ENCODE assay signal across 9 mouse cellular contexts in genomic region chr16:56885824-56886615, GRCm38 (mm10). TPM values are rescaled to one million over a fixed set of nuclear protein-coding genes. Genes with fewer than 3 reads are reported as not detected.
DNase-seq lines count a peak whose midpoint lies in the region; ATAC-seq and TF ChIP-seq lines count a peak whose summit lies in the region.
"Had no signal": no experiment of that assay in that cellular context is flagged by ENCODE, and none has a peak within 500 bp of the region (broad histone marks: within the 10 kb centered on the region; RNA-seq: fewer than 3 reads in every experiment).

Gene Tmem45a, minus strand, starts transcription at chr16:56886166.

- no peak for TF ChIP-seq POLR2A in cortical plate, adult 2 months (IDR thresholded peaks at IDR 0.05; ENCODE audit: extremely low read depth, insufficient read depth, low read length)

- no peaks in the 10 kb centered on the region for H3K4me1 ChIP-seq in cortical plate, adult 2 months (ENCODE audit: control insufficient read depth, insufficient read depth, low read length)
- H3K4me1 ChIP-seq in hindbrain, postnatal 0 days (ENCODE audit: insufficient read depth, low read length) = no peaks in the 10 kb centered on the region

- H3K36me3 ChIP-seq in hindbrain, postnatal 0 days (ENCODE audit: insufficient read depth, low read length) = no peaks in the 10 kb centered on the region

- no peak for TF ChIP-seq CTCF in cortical plate, adult 2 months (IDR thresholded peaks at IDR 0.05; ENCODE audit: extremely low read depth, insufficient read depth, low read length)
- TF ChIP-seq CTCF in hindbrain, postnatal 0 days (IDR thresholded peaks at IDR 0.05; ENCODE audit: low read depth) = no peak

- peak within 1 kb of the TSS; percentile 15 for H3K9ac ChIP-seq in hindbrain, postnatal 0 days (replicated peaks; ENCODE audit: low read length)

- no peaks in the 10 kb centered on the region for H3K9me3 ChIP-seq in hindbrain, postnatal 0 days (ENCODE audit: low read length)

- DNase-seq in adrenal gland, adult 2 months = peak; percentile 91
- peak; percentile 89 for DNase-seq in gastrocnemius, postnatal 10 days
- peak; percentile 85 for DNase-seq in hindbrain, postnatal 0 days (ENCODE audit: low spot score)
- DNase-seq in layer of hippocampus, postnatal 36 days = peak; percentile 56 to 71
- DNase-seq in lung, postnatal 10 days = peak; percentile 94
- peak; percentile 76 to 81 for DNase-seq in right cerebral cortex, adult 2 months (ENCODE audit: low spot score in 2 of 2)
- DNase-seq in yolk sac, embryonic 10.5 days (ENCODE audit: low spot score) = peak; percentile 83

- H3K4me2 ChIP-seq in hindbrain, postnatal 0 days (ENCODE audit: low read depth, low read length) = peak within 1 kb of the TSS; percentile 82

- WGBS in hindbrain, postnatal 0 days = 4% methylated on average over 25 of the region's 25 CpGs

- no peak within 1 kb of the TSS for H3K27ac ChIP-seq in cortical plate, adult 2 months (ENCODE audit: insufficient read depth, low read length)
- H3K27ac ChIP-seq in hindbrain, postnatal 0 days = no peak within 1 kb of the TSS

- peak within 1 kb of the TSS; percentile 24 for H3K4me3 ChIP-seq in cortical plate, adult 2 months (ENCODE audit: insufficient read depth, low read length)
- H3K4me3 ChIP-seq in hindbrain, postnatal 0 days (ENCODE audit: low read length) = peak within 1 kb of the TSS; percentile 50

- H3K27me3 ChIP-seq in hindbrain, postnatal 0 days (ENCODE audit: insufficient read depth, low read length) = no peaks in the 10 kb centered on the region

- ATAC-seq in hindbrain, postnatal 0 days = peak; percentile 97

RNA-seq across cellular contexts. Expression of gene Tmem45a, which starts in this region (rescaled TPM):
- 1 to 10 TPM; 3.5 to 5.1 TPM for total RNA-seq in adrenal gland, adult 2 months (2021)
- polyA plus RNA-seq in adrenal gland, adult 2 months (2012; rRNA removed) = 0.27 and 0.46 TPM in 2 replicates
- 0.66 and 1.0 TPM in 2 replicates for polyA plus RNA-seq in cortical plate, adult 2 months (2012; rRNA removed)
- total RNA-seq in gastrocnemius, postnatal 10 days (2021) = 10 to 100 TPM; 13.6 to 15.2 TPM
- 1.6 and 2.4 TPM in 2 replicates for total RNA-seq in hindbrain, postnatal 0 days (2014; rRNA removed)
- polyA plus RNA-seq in hindbrain, postnatal 0 days (2015; fragmentation: Nextera tagmentation; extraction: Ambion mirVana) = 4.0 and 4.5 TPM in 2 replicates
- total RNA-seq in layer of hippocampus, postnatal 36 days (2021) = 1 to 10 TPM; 2.0 to 2.2 TPM
- total RNA-seq: neutrophil, adult 5-6 weeks had no signal
